Mouse (Mus musculus): Measurements from ENCODE around the gene Dclk1. TPM values are rescaled to one million over a fixed set of nuclear protein-coding genes. Genes with fewer than 3 reads are reported as not detected.

Gene Dclk1
- total and polyA plus RNA-seq, 3 experiments, result 1.2 to 5.6 (median 3.6) TPM

DNA sequence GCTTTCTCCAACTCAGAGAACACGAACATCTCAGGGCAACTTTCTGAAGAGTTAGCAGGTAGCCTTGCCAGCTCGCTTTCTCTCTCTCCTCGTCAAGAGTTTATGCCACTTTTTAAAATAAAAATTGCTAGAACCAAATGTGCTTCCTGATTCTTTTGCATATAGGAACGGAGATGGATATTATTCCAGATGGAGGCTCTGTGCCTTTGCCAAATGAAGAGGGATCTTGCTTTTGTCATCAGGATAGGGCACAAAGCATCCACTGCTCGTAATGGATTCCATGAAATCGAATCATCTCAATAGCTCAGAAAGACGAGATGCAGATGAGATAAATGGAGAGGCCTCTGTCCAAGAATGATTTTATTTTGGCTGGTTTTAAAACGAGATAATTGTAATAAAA is 201.1 kb downstream of the Dclk1 start:
- DNase-seq, result no peak
- H3K4me3 ChIP-seq, result no peak overlapping the region
- intact Hi-C loops (cut with DNase I), result no loop called here
- 81% methylated on average over 8 of the region's 8 CpGs for WGBS
- no peak overlapping the region for H3K27ac ChIP-seq
- peaks cover 1% of the 10 kb centered on the region; the same call in 1 of the 2 replicates for H3K4me1 ChIP-seq (ENCODE audit: control insufficient read depth, insufficient read depth, low read length)
- no peaks in the 10 kb centered on the region for H3K27me3 ChIP-seq (ENCODE audit: control insufficient read depth, insufficient read depth, low read length)
- H3K79me2 ChIP-seq (replicated peaks; ENCODE audit: control insufficient read depth, insufficient read depth, low read length), result no peaks in the 10 kb centered on the region
- TF ChIP-seq POLR2A (IDR thresholded peaks at IDR 0.05; ENCODE audit: insufficient read depth, low read depth, low read length) (no peak), CTCF (IDR thresholded peaks at IDR 0.05) (no peak), EP300 (IDR thresholded peaks at IDR 0.05; ENCODE audit: insufficient read depth, low read depth, low read length) (no peak)
- no peak overlapping the region for H3K9ac ChIP-seq (ENCODE audit: low read depth, low read length)
- no peaks in the 10 kb centered on the region for H3K36me3 ChIP-seq (ENCODE audit: control insufficient read depth, insufficient read depth, low read length)

DNA sequence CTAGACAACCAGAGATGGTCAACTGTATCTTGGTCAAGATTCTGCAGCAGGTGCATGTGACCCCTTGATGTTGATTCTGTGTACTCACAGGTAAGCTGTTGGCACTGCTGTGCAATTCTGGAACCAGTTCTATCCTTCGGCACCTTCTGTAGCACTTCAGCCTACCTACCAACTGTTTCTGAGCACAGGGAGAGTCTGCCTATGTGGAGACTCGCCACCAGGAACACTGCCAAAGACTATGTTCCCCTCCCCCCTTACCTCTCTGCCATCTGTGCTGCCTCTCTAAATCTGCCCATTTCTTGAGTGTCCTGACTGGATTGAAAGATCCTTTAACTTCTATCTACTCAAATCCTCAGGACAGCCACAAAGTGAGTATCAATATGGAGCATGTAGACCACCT is 201.6 kb downstream of the Dclk1 start:
- no peaks in the 10 kb centered on the region for H3K79me2 ChIP-seq (replicated peaks; ENCODE audit: control insufficient read depth, insufficient read depth, low read length)
- 79% methylated on average over 2 of the region's 2 CpGs for WGBS
- no peak for TF ChIP-seq CTCF (IDR thresholded peaks at IDR 0.05)
- no peak for TF ChIP-seq EP300 (IDR thresholded peaks at IDR 0.05; ENCODE audit: insufficient read depth, low read depth, low read length)
- no peak for TF ChIP-seq POLR2A (IDR thresholded peaks at IDR 0.05; ENCODE audit: insufficient read depth, low read depth, low read length)
- no peaks in the 10 kb centered on the region for H3K36me3 ChIP-seq (ENCODE audit: control insufficient read depth, insufficient read depth, low read length)
- no peak overlapping the region for H3K9ac ChIP-seq (ENCODE audit: low read depth, low read length)
- no peaks in the 10 kb centered on the region for H3K27me3 ChIP-seq (ENCODE audit: control insufficient read depth, insufficient read depth, low read length)
- H3K27ac ChIP-seq, result no peak overlapping the region
- DNase-seq, result no peak
- intact Hi-C loops (cut with DNase I), result no loop called here
- peaks cover 1% of the 10 kb centered on the region; the same call in 1 of the 2 replicates for H3K4me1 ChIP-seq (ENCODE audit: control insufficient read depth, insufficient read depth, low read length)
- H3K4me3 ChIP-seq, result no peak overlapping the region

GRCm38 (mm10) chr3:55446681-55447080 is 204.5 kb downstream of the Dclk1 start:
- 88% methylated on average over 7 of the region's 7 CpGs for WGBS
- TF ChIP-seq EP300 (IDR thresholded peaks at IDR 0.05; ENCODE audit: insufficient read depth, low read depth, low read length) (no peak), POLR2A (IDR thresholded peaks at IDR 0.05; ENCODE audit: insufficient read depth, low read depth, low read length) (no peak), CTCF (IDR thresholded peaks at IDR 0.05) (no peak)
- no peak overlapping the region for H3K27ac ChIP-seq
- intact Hi-C loops (cut with DNase I), result no loop called here
- no peaks in the 10 kb centered on the region for H3K36me3 ChIP-seq (ENCODE audit: control insufficient read depth, insufficient read depth, low read length)
- H3K4me1 ChIP-seq (ENCODE audit: control insufficient read depth, insufficient read depth, low read length), result peaks cover 1% of the 10 kb centered on the region; the same call in 1 of the 2 replicates
- no peaks in the 10 kb centered on the region for H3K79me2 ChIP-seq (replicated peaks; ENCODE audit: control insufficient read depth, insufficient read depth, low read length)
- no peaks in the 10 kb centered on the region for H3K27me3 ChIP-seq (ENCODE audit: control insufficient read depth, insufficient read depth, low read length)
- H3K9ac ChIP-seq (ENCODE audit: low read depth, low read length), result no peak overlapping the region
- no peak for DNase-seq
- no peak overlapping the region for H3K4me3 ChIP-seq

DNA sequence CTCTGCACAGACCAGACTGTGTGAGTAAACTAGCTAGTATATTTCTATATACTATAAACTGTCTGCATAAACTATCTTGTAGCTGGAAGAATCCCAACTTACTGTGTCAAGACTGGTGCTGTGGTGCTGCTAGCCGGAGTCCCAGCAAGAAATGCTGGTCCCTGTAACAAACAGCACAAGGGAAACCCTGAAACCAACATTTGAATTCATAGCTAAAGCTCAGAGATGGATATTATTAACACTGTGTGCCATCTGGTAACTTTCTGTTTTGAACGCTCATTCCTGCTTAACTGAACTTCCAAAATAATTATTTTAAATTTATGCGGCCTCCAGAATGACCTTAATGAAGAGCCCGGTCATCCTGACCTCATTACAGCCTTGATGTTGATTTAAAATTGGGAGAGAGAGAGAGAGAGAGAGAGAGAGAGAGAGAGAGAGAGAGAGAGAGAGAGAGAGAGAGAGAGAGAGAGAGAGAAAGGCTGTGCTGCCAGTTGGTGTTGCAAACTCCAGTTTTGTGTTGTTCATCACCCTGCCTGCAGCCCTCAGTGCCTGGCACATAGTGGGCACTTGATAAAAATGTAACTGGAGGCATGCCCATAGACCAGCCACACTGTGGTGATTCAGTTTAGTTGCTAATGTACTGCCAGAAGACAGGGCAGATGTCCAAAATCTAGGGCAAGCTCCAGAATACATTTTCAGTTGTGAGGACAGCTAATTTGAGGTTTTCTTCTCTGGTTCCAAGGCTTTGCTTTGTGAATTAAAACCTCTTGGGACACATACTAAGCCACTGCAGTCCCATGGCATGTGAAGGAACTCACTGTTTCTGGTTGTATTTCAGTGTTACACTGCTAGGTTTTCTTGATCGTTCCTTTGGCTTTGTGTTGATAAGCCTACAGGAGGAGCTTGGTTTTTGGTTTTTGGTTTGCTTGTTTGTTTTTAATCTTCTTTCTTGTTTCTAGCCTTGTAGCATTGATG is 205.6 kb downstream of the Dclk1 start:
- H3K79me2 ChIP-seq (replicated peaks; ENCODE audit: control insufficient read depth, insufficient read depth, low read length), result no peaks in the 10 kb centered on the region
- intact Hi-C loops (cut with DNase I), result no loop called here
- TF ChIP-seq POLR2A (IDR thresholded peaks at IDR 0.05; ENCODE audit: insufficient read depth, low read depth, low read length) (no peak), EP300 (IDR thresholded peaks at IDR 0.05; ENCODE audit: insufficient read depth, low read depth, low read length) (0 out of 2 replicates have a peak, but pooled peaks have one; percentile 27)
- H3K36me3 ChIP-seq (ENCODE audit: control insufficient read depth, insufficient read depth, low read length), result no peaks in the 10 kb centered on the region
- no peaks in the 10 kb centered on the region for H3K27me3 ChIP-seq (ENCODE audit: control insufficient read depth, insufficient read depth, low read length)
- peak; percentile 31 to 66 for DNase-seq
- WGBS, result 67% methylated on average over 5 of the region's 5 CpGs
- peak overlapping the region; percentile 36; the same call in 1 of the 2 replicates for H3K27ac ChIP-seq
- H3K9ac ChIP-seq (ENCODE audit: low read depth, low read length), result no peak overlapping the region
- no peak overlapping the region for H3K4me3 ChIP-seq
- peaks cover 1% of the 10 kb centered on the region; the same call in 1 of the 2 replicates for H3K4me1 ChIP-seq (ENCODE audit: control insufficient read depth, insufficient read depth, low read length)

DNA sequence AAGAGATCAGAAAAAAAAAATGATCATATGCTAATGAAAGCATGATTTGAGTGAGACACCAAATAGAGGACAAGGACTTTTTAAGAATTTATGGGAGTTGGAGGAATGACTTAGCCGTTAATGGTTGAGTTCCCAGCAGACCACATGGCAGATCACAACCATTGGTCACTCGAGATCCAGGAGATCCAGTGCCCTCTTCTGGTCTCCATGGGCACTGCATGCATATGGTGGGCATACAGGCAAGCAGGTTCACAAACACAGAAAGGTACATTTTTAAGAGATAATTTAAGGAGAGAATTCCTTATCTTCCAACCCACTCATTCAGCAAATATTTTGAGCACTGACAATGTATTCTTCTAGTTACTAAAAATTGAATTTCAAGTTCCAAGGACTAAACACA is 207.0 kb downstream of the Dclk1 start:
- TF ChIP-seq CTCF (IDR thresholded peaks at IDR 0.05) (0 out of 2 replicates have a peak, but pooled peaks have one; percentile 12), POLR2A (IDR thresholded peaks at IDR 0.05; ENCODE audit: insufficient read depth, low read depth, low read length) (no peak)
- Histone ChIP-seq H3K27me3 (ENCODE audit: control insufficient read depth, insufficient read depth, low read length) (no peaks in the 10 kb centered on the region), H3K79me2 (replicated peaks; ENCODE audit: control insufficient read depth, insufficient read depth, low read length) (no peaks in the 10 kb centered on the region), H3K4me1 (ENCODE audit: control insufficient read depth, insufficient read depth, low read length) (peaks cover 1% of the 10 kb centered on the region; the same call in 1 of the 2 replicates), H3K27ac (no peak overlapping the region), H3K36me3 (ENCODE audit: control insufficient read depth, insufficient read depth, low read length) (no peaks in the 10 kb centered on the region), H3K4me3 (no peak overlapping the region), H3K9ac (ENCODE audit: low read depth, low read length) (no peak overlapping the region)
- WGBS, result 91% methylated on average over 2 of the region's 2 CpGs
- intact Hi-C loops (cut with DNase I), result no loop called here
- DNase-seq, result no peak

DNA sequence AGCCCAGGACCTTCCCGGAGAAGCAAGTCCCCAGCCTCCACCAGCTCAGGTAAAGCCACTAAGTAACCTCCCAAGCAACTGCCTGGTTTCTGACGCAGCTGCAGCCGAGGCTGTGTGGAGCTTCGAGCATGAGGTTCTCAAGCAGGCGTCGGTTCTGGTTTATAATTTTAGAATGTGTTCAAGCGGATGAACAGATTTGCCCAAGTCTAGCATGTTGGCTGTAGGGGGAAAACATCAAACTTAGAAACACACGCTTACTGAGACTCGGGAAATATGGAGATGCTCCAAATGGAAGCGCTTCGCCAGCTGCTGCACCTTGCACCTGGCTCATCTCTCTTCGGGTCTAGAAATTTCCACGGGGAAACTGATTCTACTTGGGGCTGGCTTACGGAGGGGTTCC is 208.9 kb downstream of the Dclk1 start:
- Histone ChIP-seq H3K27me3 (ENCODE audit: control insufficient read depth, insufficient read depth, low read length) (no peaks in the 10 kb centered on the region), H3K4me3 (no peak overlapping the region), H3K27ac (no peak overlapping the region), H3K36me3 (ENCODE audit: control insufficient read depth, insufficient read depth, low read length) (no peaks in the 10 kb centered on the region), H3K4me1 (ENCODE audit: control insufficient read depth, insufficient read depth, low read length) (peaks cover 1% of the 10 kb centered on the region; the same call in 1 of the 2 replicates), H3K9ac (ENCODE audit: low read depth, low read length) (no peak overlapping the region), H3K79me2 (replicated peaks; ENCODE audit: control insufficient read depth, insufficient read depth, low read length) (no peaks in the 10 kb centered on the region)
- intact Hi-C loops (cut with DNase I), result no loop called here
- 91% methylated on average over 14 of the region's 14 CpGs for WGBS
- TF ChIP-seq CTCF (IDR thresholded peaks at IDR 0.05), result no peak
- no peak for TF ChIP-seq EP300 (IDR thresholded peaks at IDR 0.05; ENCODE audit: insufficient read depth, low read depth, low read length)
- no peak for TF ChIP-seq POLR2A (IDR thresholded peaks at IDR 0.05; ENCODE audit: insufficient read depth, low read depth, low read length)
- DNase-seq, result no peak

Measured in heart, adult 2 months (tissue).